Mouse (Mus musculus): ENCODE results near the gene Shkbp1. TPM values are rescaled to one million over a fixed set of nuclear protein-coding genes. Genes with fewer than 3 reads are reported as not detected.

Shkbp1 gene
- polyA plus RNA-seq, 1 experiment from 2014 or later, result 22.0 TPM

DNA sequence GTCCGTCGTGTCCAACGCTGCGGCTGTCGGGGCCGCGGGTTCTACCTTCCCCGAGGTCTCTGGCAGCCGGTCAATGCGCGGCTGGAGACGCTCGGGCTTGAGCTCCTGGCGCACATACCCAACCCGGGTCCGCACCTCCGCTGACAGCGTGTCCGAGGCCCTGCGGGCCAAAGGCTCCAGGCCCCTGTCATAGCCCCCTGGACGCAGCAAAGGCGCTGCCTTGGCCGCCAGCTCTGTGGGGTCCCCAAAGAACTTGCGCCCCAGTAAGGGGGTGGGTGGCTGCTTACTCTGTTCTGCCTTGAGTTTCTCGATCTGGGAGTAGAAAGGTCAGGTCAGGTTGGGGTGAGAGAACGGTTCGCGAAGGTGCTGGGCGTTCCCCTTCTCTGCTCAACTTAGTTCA is 8.6 kb upstream of the Shkbp1 start:
- Histone ChIP-seq H3K4me1 (ENCODE audit: control insufficient read depth in 2 of 2, insufficient read depth in 2 of 2, low read length in 2 of 2) (peaks cover 4 to 8% of the 10 kb centered on the region in 2 experiments; a peak in 3 of 4 replicates), H3K4me3 (ENCODE audit: control insufficient read depth in 1 of 2, insufficient read depth in 1 of 2, low read depth in 1 of 2, low read length in 2 of 2) (peak overlapping the region in 1 of 2 experiments; percentile 4; a peak in 1 of 4 replicates), H3K27ac (replicated peaks in 1 of 2; ENCODE audit: control insufficient read depth in 1 of 2, insufficient read depth in 1 of 2, low read depth in 2 of 2, low read length in 2 of 2) (no peak overlapping the region), H3K9me3 (ENCODE audit: control insufficient read depth, low read length) (no peaks in the 10 kb centered on the region), H3K9ac (ENCODE audit: low read length) (no peak overlapping the region), H3K36me3 (ENCODE audit: control insufficient read depth, insufficient read depth, low read length) (no peaks in the 10 kb centered on the region), H3K4me2 (ENCODE audit: low read length) (0 out of 2 replicates have a peak overlapping the region, but pooled peaks have one; percentile 16), H3K27me3 (ENCODE audit: control insufficient read depth, insufficient read depth, low read length) (peaks cover 69% of the 10 kb centered on the region)
- no peak for ATAC-seq (ENCODE audit: insufficient number of reproducible peaks, insufficient read depth, low FRiP score, low read depth)
- WGBS, result 5% methylated on average over 29 of the region's 29 CpGs

DNA sequence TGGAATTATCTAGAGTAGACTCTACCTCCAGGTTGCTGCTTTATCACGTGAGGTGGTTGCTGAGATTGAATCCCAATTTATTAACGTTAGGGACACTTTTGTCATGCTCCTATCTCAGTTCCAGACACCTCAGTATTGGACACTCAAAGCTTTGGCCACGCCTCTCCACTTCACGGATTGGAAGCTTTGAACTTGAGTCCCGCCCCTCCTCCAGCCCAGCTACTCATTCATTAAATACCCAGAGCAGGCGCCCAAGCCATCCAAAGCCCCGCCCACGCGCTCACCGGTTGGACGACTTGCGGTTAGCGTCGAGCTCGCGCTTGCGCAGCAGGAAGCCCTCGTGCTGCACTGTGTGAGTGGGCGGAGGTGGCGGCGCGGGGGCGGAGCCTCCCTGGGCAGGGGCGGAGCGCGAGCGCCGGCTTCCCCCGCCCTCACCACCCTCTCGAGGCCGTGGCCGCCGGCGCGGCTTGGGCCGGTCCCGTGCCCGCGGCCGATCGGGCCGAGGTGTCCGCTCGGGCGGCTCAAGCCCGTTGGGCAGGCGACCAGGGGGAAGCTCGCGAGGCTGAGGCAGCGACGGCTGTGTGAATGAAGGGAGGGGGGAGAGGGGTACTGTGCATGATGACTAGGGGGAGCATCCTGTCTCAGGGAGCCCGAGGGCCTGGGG is 5.6 kb upstream of the Shkbp1 start:
- no peaks in the 10 kb centered on the region for H3K9me3 ChIP-seq (ENCODE audit: control insufficient read depth, low read length)
- ATAC-seq (ENCODE audit: insufficient number of reproducible peaks, insufficient read depth, low FRiP score, low read depth), result peak; percentile 93

DNA sequence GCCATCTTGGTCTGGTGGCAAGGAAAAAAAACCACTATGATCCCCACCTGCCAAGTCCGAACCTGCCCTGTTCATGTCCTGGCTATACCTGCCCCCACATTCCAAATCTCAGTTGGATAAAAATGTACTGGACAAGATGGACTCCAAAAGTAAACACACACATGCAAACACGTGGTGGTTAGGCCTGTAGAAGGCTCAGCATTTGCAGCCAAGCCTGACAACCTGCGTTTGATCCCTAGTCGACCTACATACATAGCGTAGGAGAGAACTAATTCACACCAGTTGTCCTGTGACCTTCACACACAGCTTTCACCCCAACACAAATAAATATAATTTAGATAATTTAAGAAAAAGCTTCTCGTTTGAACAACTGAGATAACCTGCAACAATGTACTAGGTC is 4.9 kb upstream of the Shkbp1 start:
- no peak for ATAC-seq (ENCODE audit: insufficient number of reproducible peaks, insufficient read depth, low FRiP score, low read depth)
- peak overlapping the region; percentile 81 for H3K4me2 ChIP-seq (ENCODE audit: low read length)
- H3K27ac ChIP-seq (replicated peaks in 1 of 2; ENCODE audit: control insufficient read depth in 1 of 2, insufficient read depth in 1 of 2, low read depth in 2 of 2, low read length in 2 of 2), result no peak overlapping the region
- H3K9ac ChIP-seq (ENCODE audit: low read length), result no peak overlapping the region
- H3K4me1 ChIP-seq (ENCODE audit: control insufficient read depth in 2 of 2, insufficient read depth in 2 of 2, low read length in 2 of 2), result peaks cover 8 to 16% of the 10 kb centered on the region in 2 experiments
- no peaks in the 10 kb centered on the region for H3K9me3 ChIP-seq (ENCODE audit: control insufficient read depth, low read length)
- H3K4me3 ChIP-seq (ENCODE audit: control insufficient read depth in 1 of 2, insufficient read depth in 1 of 2, low read depth in 1 of 2, low read length in 2 of 2), result peak overlapping the region in 1 of 2 experiments; percentile 14; a peak in 1 of 4 replicates
- WGBS, result 49% methylated on average over 6 of the region's 6 CpGs
- H3K27me3 ChIP-seq (ENCODE audit: control insufficient read depth, insufficient read depth, low read length), result peaks cover 32% of the 10 kb centered on the region
- H3K36me3 ChIP-seq (ENCODE audit: control insufficient read depth, insufficient read depth, low read length), result no peaks in the 10 kb centered on the region

More for the DNA sequence above, 5.6 kb upstream of the Shkbp1 start:
- no peaks in the 10 kb centered on the region for H3K36me3 ChIP-seq (ENCODE audit: control insufficient read depth, insufficient read depth, low read length)
- peaks cover 39% of the 10 kb centered on the region for H3K27me3 ChIP-seq (ENCODE audit: control insufficient read depth, insufficient read depth, low read length)
- H3K27ac ChIP-seq (replicated peaks in 1 of 2; ENCODE audit: control insufficient read depth in 1 of 2, insufficient read depth in 1 of 2, low read depth in 2 of 2, low read length in 2 of 2), result no peak overlapping the region
- H3K4me3 ChIP-seq (ENCODE audit: control insufficient read depth in 1 of 2, insufficient read depth in 1 of 2, low read depth in 1 of 2, low read length in 2 of 2), result peak overlapping the region; percentile 50 to 51
- peak overlapping the region; percentile 71 for H3K9ac ChIP-seq (ENCODE audit: low read length)
- H3K4me2 ChIP-seq (ENCODE audit: low read length), result peak overlapping the region; percentile 81
- WGBS, result under 1% methylated on average over 50 of the region's 52 CpGs
- H3K4me1 ChIP-seq (ENCODE audit: control insufficient read depth in 2 of 2, insufficient read depth in 2 of 2, low read length in 2 of 2), result peaks cover 7 to 13% of the 10 kb centered on the region in 2 experiments

DNA sequence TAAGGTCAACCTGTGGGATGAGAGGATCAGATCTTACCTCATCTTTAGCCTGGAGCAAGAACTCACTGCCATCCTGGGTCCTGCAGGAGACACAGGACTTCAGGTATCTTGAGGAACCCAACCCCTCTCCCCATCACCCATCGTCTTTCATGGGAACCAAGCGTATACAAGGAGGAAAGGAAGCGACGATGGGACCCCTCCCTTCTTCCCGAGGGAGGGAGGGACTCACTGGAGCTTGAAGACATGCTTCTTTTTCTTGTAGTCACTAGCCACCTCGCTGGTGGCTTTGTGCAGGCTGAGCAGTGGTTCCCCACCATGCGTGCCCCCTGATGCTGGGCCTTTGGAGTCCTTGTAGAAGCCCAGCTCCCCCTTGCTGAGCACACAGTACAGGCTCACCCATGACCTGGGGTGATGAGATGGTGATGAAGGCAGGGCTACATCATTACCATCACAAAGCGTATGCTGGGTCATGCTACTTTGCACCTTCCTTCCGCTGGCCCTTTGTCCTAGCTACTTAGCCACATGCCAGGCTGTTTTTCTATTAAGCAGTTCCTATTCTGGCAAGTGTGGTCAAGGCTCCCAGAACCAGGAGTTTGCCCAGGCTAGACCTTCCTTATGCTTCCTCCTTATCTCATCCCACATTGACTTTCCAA is 4.0 kb upstream of the Shkbp1 start:
- no peak overlapping the region for H3K27ac ChIP-seq (replicated peaks in 1 of 2; ENCODE audit: control insufficient read depth in 1 of 2, insufficient read depth in 1 of 2, low read depth in 2 of 2, low read length in 2 of 2)
- peaks cover 23% of the 10 kb centered on the region for H3K27me3 ChIP-seq (ENCODE audit: control insufficient read depth, insufficient read depth, low read length)
- H3K9me3 ChIP-seq (ENCODE audit: control insufficient read depth, low read length), result no peaks in the 10 kb centered on the region
- no peak overlapping the region for H3K4me2 ChIP-seq (ENCODE audit: low read length)
- no peak for ATAC-seq (ENCODE audit: insufficient number of reproducible peaks, insufficient read depth, low FRiP score, low read depth)
- H3K9ac ChIP-seq (ENCODE audit: low read length), result no peak overlapping the region
- no peak overlapping the region for H3K4me3 ChIP-seq (ENCODE audit: control insufficient read depth in 1 of 2, insufficient read depth in 1 of 2, low read depth in 1 of 2, low read length in 2 of 2)
- H3K4me1 ChIP-seq (ENCODE audit: control insufficient read depth in 2 of 2, insufficient read depth in 2 of 2, low read length in 2 of 2), result peaks cover 8 to 23% of the 10 kb centered on the region in 2 experiments
- no peaks in the 10 kb centered on the region for H3K36me3 ChIP-seq (ENCODE audit: control insufficient read depth, insufficient read depth, low read length)
- WGBS, result 82% methylated on average over 9 of the region's 9 CpGs

DNA sequence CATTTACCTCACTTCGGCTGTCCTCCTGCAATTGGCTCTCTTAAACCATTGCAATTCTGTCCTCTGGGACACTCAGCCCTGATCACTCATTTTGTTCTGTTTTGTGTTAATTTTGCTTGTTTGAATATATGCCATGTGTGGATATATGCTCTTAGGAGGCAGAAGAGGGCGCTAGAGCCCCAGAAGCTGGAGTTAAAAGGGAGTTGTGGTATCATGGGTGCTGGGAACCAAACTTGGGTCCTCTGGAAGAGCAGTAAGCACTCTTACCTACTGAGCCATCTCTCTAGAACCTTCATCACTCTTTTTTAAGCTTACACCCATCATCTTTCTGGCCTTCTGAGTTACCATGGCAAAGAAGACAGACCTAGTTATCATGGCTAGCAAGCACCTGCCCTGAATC is 3.3 kb upstream of the Shkbp1 start:
- Histone ChIP-seq H3K4me3 (ENCODE audit: control insufficient read depth in 1 of 2, insufficient read depth in 1 of 2, low read depth in 1 of 2, low read length in 2 of 2) (no peak overlapping the region), H3K27me3 (ENCODE audit: control insufficient read depth, insufficient read depth, low read length) (peaks cover 16% of the 10 kb centered on the region), H3K9ac (ENCODE audit: low read length) (no peak overlapping the region), H3K36me3 (ENCODE audit: control insufficient read depth, insufficient read depth, low read length) (no peaks in the 10 kb centered on the region), H3K4me1 (ENCODE audit: control insufficient read depth in 2 of 2, insufficient read depth in 2 of 2, low read length in 2 of 2) (peaks cover 8 to 27% of the 10 kb centered on the region in 2 experiments), H3K27ac (replicated peaks in 1 of 2; ENCODE audit: control insufficient read depth in 1 of 2, insufficient read depth in 1 of 2, low read depth in 2 of 2, low read length in 2 of 2) (no peak overlapping the region), H3K4me2 (ENCODE audit: low read length) (no peak overlapping the region), H3K9me3 (ENCODE audit: control insufficient read depth, low read length) (no peaks in the 10 kb centered on the region)
- WGBS, result 64% methylated on average over 2 of the region's 2 CpGs
- ATAC-seq (ENCODE audit: insufficient number of reproducible peaks, insufficient read depth, low FRiP score, low read depth), result no peak

DNA sequence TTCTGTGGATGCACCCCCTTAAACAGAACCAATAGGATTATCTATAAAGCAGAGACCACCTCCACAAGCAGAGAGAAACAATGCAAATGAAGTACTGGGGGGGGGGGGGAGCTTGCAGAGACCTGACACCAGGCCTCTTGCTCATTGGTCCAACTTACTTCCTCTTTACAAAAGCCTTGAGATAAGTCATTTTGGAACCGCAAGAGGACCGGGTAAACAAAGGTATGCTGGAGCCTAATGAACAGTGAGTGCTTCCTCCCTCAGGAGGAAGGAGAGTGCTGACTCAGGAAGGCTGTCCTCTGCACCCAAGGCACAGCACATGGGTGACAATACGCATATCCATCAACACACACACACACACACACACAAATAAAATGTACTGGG is 1.8 kb upstream of the Shkbp1 start:
- Histone ChIP-seq H3K4me3 (ENCODE audit: control insufficient read depth in 1 of 2, insufficient read depth in 1 of 2, low read depth in 1 of 2, low read length in 2 of 2) (peak overlapping the region; percentile 63 to 67; a peak in 3 of 4 replicates), H3K27me3 (ENCODE audit: control insufficient read depth, insufficient read depth, low read length) (0 out of 2 replicates have a peak, but pooled peaks cover 4% of the 10 kb centered on the region), H3K27ac (replicated peaks in 1 of 2; ENCODE audit: control insufficient read depth in 1 of 2, insufficient read depth in 1 of 2, low read depth in 2 of 2, low read length in 2 of 2) (peak overlapping the region; percentile 43 to 85), H3K4me1 (ENCODE audit: control insufficient read depth in 2 of 2, insufficient read depth in 2 of 2, low read length in 2 of 2) (peaks cover 8 to 27% of the 10 kb centered on the region in 2 experiments), H3K36me3 (ENCODE audit: control insufficient read depth, insufficient read depth, low read length) (0 out of 2 replicates have a peak, but pooled peaks cover under 1% of the 10 kb centered on the region), H3K4me2 (ENCODE audit: low read length) (peak overlapping the region; percentile 91), H3K9me3 (ENCODE audit: control insufficient read depth, low read length) (no peaks in the 10 kb centered on the region), H3K9ac (ENCODE audit: low read length) (peak overlapping the region; percentile 72; the same call in 1 of the 2 replicates)
- WGBS, result 24% methylated on average over 3 of the region's 3 CpGs
- no peak for ATAC-seq (ENCODE audit: insufficient number of reproducible peaks, insufficient read depth, low FRiP score, low read depth)

DNA sequence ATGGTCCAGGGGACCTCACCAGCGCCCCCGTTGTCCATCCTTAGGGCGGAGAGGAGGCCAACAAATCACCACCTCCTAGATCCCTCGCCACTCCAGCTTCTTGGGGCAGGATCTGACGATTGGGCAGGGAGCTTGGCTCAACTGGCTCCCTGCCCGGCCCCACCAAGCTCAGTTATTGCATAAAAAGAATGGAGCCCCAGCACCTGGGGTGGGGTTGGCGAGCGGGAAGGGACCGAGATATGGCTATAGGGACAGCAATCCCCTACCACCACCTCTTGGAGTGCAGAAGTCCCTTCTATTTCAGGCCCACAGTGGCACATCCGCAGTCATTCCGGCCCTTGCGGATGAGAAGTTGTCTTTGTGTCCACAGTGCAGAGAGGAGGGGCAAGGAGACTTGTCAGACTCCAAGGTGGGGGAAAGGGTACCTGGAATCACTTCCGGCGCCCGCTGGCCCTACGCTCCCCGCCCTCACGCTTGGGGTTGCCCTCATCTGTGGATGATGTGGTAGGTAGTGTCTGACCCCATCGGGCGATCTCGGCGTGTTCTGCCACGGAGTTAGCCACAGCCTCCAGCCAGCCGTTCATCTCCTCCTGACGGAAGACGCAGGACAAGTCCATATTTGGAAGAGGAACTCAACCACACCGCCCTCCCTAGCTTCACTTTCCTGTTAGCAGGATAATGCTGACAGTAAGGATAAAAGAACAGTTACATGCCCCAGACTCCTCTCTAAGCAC is 1.2 kb upstream of the Shkbp1 start, which contains the start of gene Gm20479:
Gene Gm20479 (minus strand): TSS at position 559 of the 734 bp plus-strand sequence.
- no peak for ATAC-seq (ENCODE audit: insufficient number of reproducible peaks, insufficient read depth, low FRiP score, low read depth)
- Histone ChIP-seq H3K4me3 (ENCODE audit: control insufficient read depth in 1 of 2, insufficient read depth in 1 of 2, low read depth in 1 of 2, low read length in 2 of 2) (peak within 1 kb of the TSS; percentile 63 to 67), H3K4me1 (ENCODE audit: control insufficient read depth in 2 of 2, insufficient read depth in 2 of 2, low read length in 2 of 2) (peaks cover 8 to 27% of the 10 kb centered on the region in 2 experiments), H3K27ac (replicated peaks in 1 of 2; ENCODE audit: control insufficient read depth in 1 of 2, insufficient read depth in 1 of 2, low read depth in 2 of 2, low read length in 2 of 2) (peak within 1 kb of the TSS; percentile 71 to 85), H3K9ac (ENCODE audit: low read length) (peak within 1 kb of the TSS; percentile 72), H3K4me2 (ENCODE audit: low read length) (peak within 1 kb of the TSS; percentile 91), H3K9me3 (ENCODE audit: control insufficient read depth, low read length) (no peaks in the 10 kb centered on the region), H3K27me3 (ENCODE audit: control insufficient read depth, insufficient read depth, low read length) (0 out of 2 replicates have a peak, but pooled peaks cover under 1% of the 10 kb centered on the region), H3K36me3 (ENCODE audit: control insufficient read depth, insufficient read depth, low read length) (peaks cover 4% of the 10 kb centered on the region; the same call in 1 of the 2 replicates)
- WGBS, result under 1% methylated on average over 27 of the region's 27 CpGs

Data from heart, embryonic 14.5 days (tissue).